Mouse (Mus musculus) stomach, embryonic 16.5 days (tissue): Measurements from ENCODE around the gene Smarce1. TPM values are rescaled to one million over a fixed set of nuclear protein-coding genes. Genes with fewer than 3 reads are reported as not detected.

ENCODE experiments used
- ATAC-seq: fragments of 200-750 bp; cut with Nextera tagmentation; 2 replicates; pipeline ENCODE4 v1.8.0; 2017; ENCODE audit warnings: moderate number of reproducible peaks, moderate TSS enrichment; ENCODE audit not compliant: insufficient read depth, low FRiP score
- H3K27ac ChIP-seq: fragments of 300-500 bp; sonication (generic); 2 replicates; pipeline ENCODE4 v1.5.1; 2014; ENCODE audit warnings: low read length
- H3K27me3 ChIP-seq: fragments of 300-500 bp; sonication (generic); 2 replicates; pipeline ENCODE4 v1.6.1; 2014; ENCODE audit warnings: low read length, control low read depth, mixed read lengths; ENCODE audit not compliant: control insufficient read depth, insufficient read depth
- H3K36me3 ChIP-seq: fragments of 300-500 bp; sonication (generic); 2 replicates; pipeline ENCODE4 v1.6.1; 2014; ENCODE audit warnings: low read length; ENCODE audit not compliant: control insufficient read depth, insufficient read depth
- H3K4me1 ChIP-seq: fragments of 300-500 bp; sonication (generic); 2 replicates; pipeline ENCODE4 v1.6.1; 2014; ENCODE audit warnings: low read length, control low read depth, mixed read lengths; ENCODE audit not compliant: control insufficient read depth, insufficient read depth
- H3K4me2 ChIP-seq: fragments of 300-500 bp; sonication (generic); 2 replicates; pipeline ENCODE4 v1.6.1; 2014; ENCODE audit warnings: low read depth, low read length, mixed read lengths
- H3K4me3 ChIP-seq: fragments of 300-500 bp; sonication (generic); replicated peaks from 2 replicates; pipeline ENCODE4 v1.5.1; 2014; ENCODE audit warnings: mild to moderate bottlenecking, low read length
- H3K9ac ChIP-seq: fragments of 300-500 bp; sonication (generic); 2 replicates; pipeline ENCODE4 v1.6.1; 2014; ENCODE audit warnings: low read length
- H3K9me3 ChIP-seq: fragments of 300-500 bp; sonication (generic); replicated peaks from 2 replicates; pipeline ENCODE4 v1.6.1; 2016; ENCODE audit warnings: low read length, control low read depth; ENCODE audit not compliant: control insufficient read depth
- WGBS: fragments of 180-500 bp; shearing (Covaris S2); extraction: QIAGEN DNeasy Blood & Tissue Kit; methylation state at CpG from one replicate; pipeline ENCODE4 v1.1.7; 2014; 5-methylcytosine and 5-hydroxymethylcytosine counted together
- polyA plus RNA-seq: library from polyadenylated mRNA; unstranded; fragments of >200 nt; fragmentation: Nextera tagmentation; extraction: Ambion mirVana; gene quantifications from 2 replicates; pipeline ENCODE4 v1.2.1, GENCODE M21; 2015

The Smarce1 gene
- 177 and 203 TPM in 2 replicates for polyA plus RNA-seq

GRCm38 (mm10) chr11:99230261-99231048 is at the start of gene Smarce1:
Gene Smarce1 (minus strand): TSS chr11:99231017.
- H3K36me3 ChIP-seq = no peaks in the 10 kb centered on the region
- H3K9me3 ChIP-seq = no peaks in the 10 kb centered on the region
- H3K4me1 ChIP-seq = peaks cover 3% of the 10 kb centered on the region; the same call in 1 of the 2 replicates
- H3K27me3 ChIP-seq = no peaks in the 10 kb centered on the region
- peak; percentile 87 for ATAC-seq
- under 1% methylated on average over 80 of the region's 87 CpGs for WGBS
- peak within 1 kb of the TSS; percentile 90 for H3K4me3 ChIP-seq
- H3K4me2 ChIP-seq = peak within 1 kb of the TSS; percentile 85
- peak within 1 kb of the TSS; percentile 98 for H3K9ac ChIP-seq
- peak within 1 kb of the TSS; percentile 99 for H3K27ac ChIP-seq

GRCm38 (mm10) chr11:99279986-99280385 is 49.2 kb upstream of the Smarce1 start:
- Histone ChIP-seq H3K4me3 (no peak overlapping the region), H3K4me2 (no peak overlapping the region), H3K4me1 (no peaks in the 10 kb centered on the region), H3K27ac (no peak overlapping the region), H3K9me3 (no peaks in the 10 kb centered on the region), H3K9ac (no peak overlapping the region), H3K27me3 (no peaks in the 10 kb centered on the region), H3K36me3 (no peaks in the 10 kb centered on the region)
- 62% methylated on average over 5 of the region's 5 CpGs for WGBS
- ATAC-seq = no peak

- Histone ChIP-seq H3K27me3 (no peaks in the 10 kb centered on the region), H3K27ac (no peak overlapping the region), H3K4me1 (no peaks in the 10 kb centered on the region), H3K9ac (no peak overlapping the region), H3K36me3 (no peaks in the 10 kb centered on the region), H3K9me3 (no peaks in the 10 kb centered on the region), H3K4me3 (no peak overlapping the region), H3K4me2 (no peak overlapping the region)
- no peak for ATAC-seq
- 28% methylated on average over 7 of the region's 7 CpGs for WGBS
These were observed 46.0 kb upstream of the Smarce1 start for GRCm38 (mm10) chr11:99276786-99277185.

- Histone ChIP-seq H3K9me3 (no peaks in the 10 kb centered on the region), H3K4me3 (no peak overlapping the region), H3K27me3 (no peaks in the 10 kb centered on the region), H3K4me2 (no peak overlapping the region), H3K36me3 (no peaks in the 10 kb centered on the region), H3K27ac (no peak overlapping the region), H3K4me1 (no peaks in the 10 kb centered on the region), H3K9ac (no peak overlapping the region)
- 75% methylated on average over 6 of the region's 6 CpGs for WGBS
- no peak for ATAC-seq
These were observed 44.8 kb upstream of the Smarce1 start for GRCm38 (mm10) chr11:99275624-99276023.

- no peak overlapping the region for H3K27ac ChIP-seq
- H3K4me2 ChIP-seq = no peak overlapping the region
- ATAC-seq = no peak
- no peak overlapping the region for H3K9ac ChIP-seq
- WGBS = 85% methylated on average over 4 of the region's 4 CpGs
- H3K4me3 ChIP-seq = no peak overlapping the region
- H3K36me3 ChIP-seq = no peaks in the 10 kb centered on the region
- H3K9me3 ChIP-seq = no peaks in the 10 kb centered on the region
- no peaks in the 10 kb centered on the region for H3K4me1 ChIP-seq
- H3K27me3 ChIP-seq = no peaks in the 10 kb centered on the region
These were observed 41.9 kb upstream of the Smarce1 start for GRCm38 (mm10) chr11:99272721-99273120.

- 71% methylated on average over 7 of the region's 7 CpGs for WGBS
- Histone ChIP-seq H3K9ac (no peak overlapping the region), H3K27me3 (no peaks in the 10 kb centered on the region), H3K4me3 (no peak overlapping the region), H3K9me3 (no peaks in the 10 kb centered on the region), H3K4me2 (no peak overlapping the region), H3K27ac (no peak overlapping the region), H3K4me1 (no peaks in the 10 kb centered on the region), H3K36me3 (no peaks in the 10 kb centered on the region)
- ATAC-seq = no peak
These were observed 38.4 kb upstream of the Smarce1 start for GRCm38 (mm10) chr11:99269192-99269591.

GRCm38 (mm10) chr11:99265796-99266195 is 35.0 kb upstream of the Smarce1 start:
- no peak overlapping the region for H3K27ac ChIP-seq
- H3K9ac ChIP-seq = no peak overlapping the region
- no peak for ATAC-seq
- H3K9me3 ChIP-seq = no peaks in the 10 kb centered on the region
- WGBS = 53% methylated on average over 9 of the region's 9 CpGs
- H3K27me3 ChIP-seq = no peaks in the 10 kb centered on the region
- no peaks in the 10 kb centered on the region for H3K4me1 ChIP-seq
- no peak overlapping the region for H3K4me2 ChIP-seq
- no peaks in the 10 kb centered on the region for H3K36me3 ChIP-seq
- no peak overlapping the region for H3K4me3 ChIP-seq

GRCm38 (mm10) chr11:99265220-99265619 is 34.4 kb upstream of the Smarce1 start:
- H3K9ac ChIP-seq = no peak overlapping the region

GRCm38 (mm10) chr11:99256213-99256612 is 25.4 kb upstream of the Smarce1 start:
- ATAC-seq = no peak
- 77% methylated on average over 4 of the region's 4 CpGs for WGBS
- no peaks in the 10 kb centered on the region for H3K36me3 ChIP-seq
- no peak overlapping the region for H3K9ac ChIP-seq
- no peak overlapping the region for H3K4me2 ChIP-seq
- H3K27ac ChIP-seq = no peak overlapping the region
- H3K4me3 ChIP-seq = no peak overlapping the region
- H3K27me3 ChIP-seq = no peaks in the 10 kb centered on the region
- H3K4me1 ChIP-seq = no peaks in the 10 kb centered on the region
- no peaks in the 10 kb centered on the region for H3K9me3 ChIP-seq

More at GRCm38 (mm10) chr11:99265220-99265619, 34.4 kb upstream of the Smarce1 start:
- H3K4me1 ChIP-seq = no peaks in the 10 kb centered on the region
- ATAC-seq = no peak
- H3K9me3 ChIP-seq = no peaks in the 10 kb centered on the region
- WGBS = 57% methylated on average over 9 of the region's 9 CpGs
- H3K4me3 ChIP-seq = no peak overlapping the region
- no peak overlapping the region for H3K4me2 ChIP-seq
- no peak overlapping the region for H3K27ac ChIP-seq
- H3K27me3 ChIP-seq = no peaks in the 10 kb centered on the region
- H3K36me3 ChIP-seq = no peaks in the 10 kb centered on the region
